ENCODE assay signal across 13 mouse cellular contexts in genomic region chr4:117665531-117665930, GRCm38 (mm10). TPM values are rescaled to one million over a fixed set of nuclear protein-coding genes. Genes with fewer than 3 reads are reported as not detected.
DNase-seq lines count a peak whose midpoint lies in the region; ATAC-seq and TF ChIP-seq lines count a peak whose summit lies in the region.
"Had no signal": no experiment of that assay in that cellular context is flagged by ENCODE, and none has a peak within 500 bp of the region (broad histone marks: within the 10 kb centered on the region; RNA-seq: fewer than 3 reads in every experiment).

No protein-coding gene starts in this region.

- no peak for TF ChIP-seq POLR2A in kidney, adult 2 months (IDR thresholded peaks at IDR 0.05; ENCODE audit: low read depth, low read length)

- H3K9ac ChIP-seq in neural tube, embryonic 15.5 days (replicated peaks), result no peak overlapping the region
- H3K9ac ChIP-seq: liver, embryonic 14.5 days had no signal

- H3K4me1 ChIP-seq in kidney, adult 2 months (ENCODE audit: control insufficient read depth, insufficient read depth, low read length), result no peaks in the 10 kb centered on the region
- H3K4me1 ChIP-seq in neural tube, embryonic 15.5 days, result peaks cover 21% of the 10 kb centered on the region

- no peak overlapping the region for H3K4me3 ChIP-seq in kidney, adult 2 months (ENCODE audit: insufficient read depth, low read depth, low read length)
- no peak overlapping the region for H3K4me3 ChIP-seq in gastrocnemius, adult 2 months
- H3K4me3 ChIP-seq in neural tube, embryonic 15.5 days (replicated peaks), result no peak overlapping the region

- no peak overlapping the region for H3K27ac ChIP-seq in kidney, adult 2 months (ENCODE audit: insufficient read depth, low read depth, low read length)
- peak overlapping the region; percentile 9 for H3K27ac ChIP-seq in gastrocnemius, adult 2 months
- peak overlapping the region; percentile 67 for H3K27ac ChIP-seq in neural tube, embryonic 15.5 days (replicated peaks)
- H3K27ac ChIP-seq: liver, embryonic 14.5 days had no signal

- no peaks in the 10 kb centered on the region for H3K27me3 ChIP-seq in kidney, adult 2 months (replicated peaks; ENCODE audit: control insufficient read depth, insufficient read depth, low read length)
- H3K27me3 ChIP-seq in neural tube, embryonic 15.5 days (replicated peaks), result no peaks in the 10 kb centered on the region

- peak; percentile 27 for DNase-seq in kidney, adult 2 months
- no peak for DNase-seq in kidney, postnatal 14 days
- peak; percentile 31 for DNase-seq in right cerebral cortex, adult 18-20 months
- DNase-seq in right cerebral cortex, postnatal 36 days (ENCODE audit: low spot score in 2 of 2), result no peak
- peak; percentile 88 for DNase-seq in gastrocnemius, adult 2 months
- no peak for DNase-seq in frontal cortex, postnatal 25 days (ENCODE audit: low spot score in 2 of 2)
- no peak for DNase-seq in heart, adult 8-10 months (ENCODE audit: low spot score)
- DNase-seq: heart, postnatal 10 days; thymus, postnatal 4 days had no signal

- intact Hi-C loops in gastrocnemius, adult 2 months (cut with DNase I), result no loop called here

- no peaks in the 10 kb centered on the region for H3K9me3 ChIP-seq in neural tube, embryonic 15.5 days (replicated peaks)

- ATAC-seq in neural tube, embryonic 15.5 days (ENCODE audit: low FRiP score), result peak; percentile 66; the same call in 1 of the 2 replicates

- TF ChIP-seq CTCF in kidney, adult 2 months (conservative IDR thresholded peaks at IDR 0.05; ENCODE audit: insufficient read depth, insufficient read length, low read depth, low read length), result no peak
- 0 out of 2 replicates have a peak, but pooled peaks have one; percentile 1 for TF ChIP-seq CTCF in gastrocnemius, adult 2 months (IDR thresholded peaks at IDR 0.05)

- WGBS in kidney, adult 2 months, result 57% methylated on average over 7 of the region's 7 CpGs
- WGBS in neural tube, embryonic 15.5 days, result 11% methylated on average over 7 of the region's 7 CpGs

- H3K36me3 ChIP-seq in kidney, adult 2 months (ENCODE audit: control insufficient read depth, insufficient read depth, low read length), result no peaks in the 10 kb centered on the region
- H3K36me3 ChIP-seq in neural tube, embryonic 15.5 days, result no peaks in the 10 kb centered on the region

- peak overlapping the region; percentile 11; the same call in 1 of the 2 replicates for H3K4me2 ChIP-seq in neural tube, embryonic 15.5 days

RNA-seq across cellular contexts. Expression of gene Dmap1, which starts 16.5 kb away (rescaled TPM):
- 14.8 and 17.0 TPM in 2 replicates for polyA plus RNA-seq in kidney, adult 2 months (2012; rRNA removed)
- total RNA-seq in gastrocnemius, adult 2 months (2021), result 10 to 100 TPM; 15.1 to 17.5 TPM
- 70.7 and 73.1 TPM in 2 replicates for polyA plus RNA-seq in neural tube, embryonic 15.5 days (2015; fragmentation: Nextera tagmentation; extraction: Ambion mirVana)
- 10 to 100 TPM; 15.9 to 23.7 (median 20.9) TPM for total RNA-seq in heart, adult 8-10 months (2022)

RNA-seq across cellular contexts. Expression of gene Gm12845, which starts 58.7 kb away (rescaled TPM):
- polyA plus RNA-seq in kidney, adult 2 months (2012; rRNA removed), result not detected in 2 replicates
- total RNA-seq in gastrocnemius, adult 2 months (2021), result not detected
- not detected in 2 replicates for polyA plus RNA-seq in neural tube, embryonic 15.5 days (2015; fragmentation: Nextera tagmentation; extraction: Ambion mirVana)
- total RNA-seq in heart, adult 8-10 months (2022), result not detected
- total RNA-seq: heart, postnatal 10 days; layer of hippocampus, adult 18-20 months had no signal
- polyA plus RNA-seq: liver, embryonic 14.5 days; spleen, adult 2 months had no signal

Comparison
In these comparisons a context has a peak if more than half of its experiments do, and no peak if none do; other contexts are left out.
1. DNase-seq: peak in kidney, adult 2 months (single experiment), right cerebral cortex, adult 18-20 months (single experiment) and gastrocnemius, adult 2 months (single experiment); none in kidney, postnatal 14 days (single experiment), right cerebral cortex, postnatal 36 days (0 of 2), frontal cortex, postnatal 25 days (0 of 2) and heart, adult 8-10 months (single experiment).